Mouse (Mus musculus): ENCODE measurements around the gene 1700034J05Rik.

1700034J05Rik gene

GRCm38 (mm10) chr6:146954258-146954657 lies at the start of gene 1700034J05Rik:
Gene 1700034J05Rik, minus strand, starts transcription at chr6:146954422.
- no peak for DNase-seq

DNA sequence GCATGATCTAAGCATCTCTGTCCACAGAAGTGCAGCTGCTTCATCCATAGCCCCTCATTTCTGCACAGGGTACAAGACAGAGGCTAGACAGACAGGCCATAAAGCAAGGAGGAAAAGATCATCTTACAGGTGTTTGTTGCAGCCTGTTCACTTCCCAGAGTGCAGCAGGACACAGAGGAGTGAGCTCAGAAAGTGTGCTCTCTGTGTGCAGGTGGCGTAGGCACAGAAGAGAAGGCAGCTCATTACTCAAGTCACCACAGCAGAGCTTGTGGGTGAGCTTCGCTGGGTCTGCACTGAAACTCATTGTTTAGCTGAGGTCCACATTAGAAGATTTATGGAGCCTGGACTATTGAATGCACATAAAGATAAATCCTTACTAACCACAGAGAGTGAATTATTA lies 45.5 kb upstream of the 1700034J05Rik start:
- DNase-seq: no peak

- no peak for DNase-seq
These were observed 45.1 kb upstream of the 1700034J05Rik start for GRCm38 (mm10) chr6:146999302-146999701.

- no peak for DNase-seq
These were observed 44.5 kb upstream of the 1700034J05Rik start for GRCm38 (mm10) chr6:146998710-146999109.

DNA sequence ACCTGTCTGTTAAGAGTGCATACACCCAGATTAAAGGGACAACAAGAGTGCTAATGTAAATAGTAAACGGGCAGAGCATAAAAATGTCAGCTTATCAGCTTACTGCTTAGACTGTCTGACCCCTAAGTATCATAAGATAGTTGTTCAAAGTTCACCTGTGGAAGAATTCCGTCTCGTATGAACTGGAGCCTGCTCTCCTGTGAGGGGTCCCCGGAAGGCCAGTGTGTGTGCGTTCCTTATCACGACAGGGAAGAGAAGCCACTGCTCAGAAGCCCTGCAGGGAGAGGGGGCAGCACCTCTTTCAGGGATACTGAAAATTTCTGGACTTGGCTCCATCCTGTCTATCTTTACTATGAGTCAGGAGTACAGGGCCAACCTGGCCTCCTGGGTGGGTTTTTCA lies 42.8 kb upstream of the 1700034J05Rik start:
- DNase-seq: no peak

DNA sequence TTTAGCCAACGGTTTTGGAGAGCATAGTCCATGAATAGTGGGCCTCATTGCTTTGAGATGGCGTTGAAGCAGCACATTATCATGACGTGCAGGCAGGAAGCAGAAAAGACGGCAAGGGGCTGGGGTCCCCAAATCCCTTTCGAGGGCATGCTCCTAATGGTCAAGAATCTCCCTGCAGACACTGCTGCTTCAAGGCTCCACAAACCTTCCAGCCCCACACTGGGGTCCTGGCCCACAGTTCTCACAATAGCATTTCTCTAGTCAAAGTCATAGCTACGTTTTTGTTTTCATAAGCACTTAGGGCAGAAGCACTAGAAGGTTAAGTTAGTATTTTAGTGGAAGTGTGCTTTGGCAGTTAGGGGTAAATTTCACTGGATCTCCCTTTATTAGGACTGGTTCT lies 41.7 kb upstream of the 1700034J05Rik start:
- no peak for DNase-seq

GRCm38 (mm10) chr6:146995391-146995790 lies 41.2 kb upstream of the 1700034J05Rik start:
- DNase-seq: no peak

- peak; percentile 34 for DNase-seq
These were observed 40.0 kb upstream of the 1700034J05Rik start for GRCm38 (mm10) chr6:146994236-146994635.

GRCm38 (mm10) chr6:146984569-146984968 lies 30.3 kb upstream of the 1700034J05Rik start:
- DNase-seq: no peak

- no peak for DNase-seq
These were observed 27.1 kb upstream of the 1700034J05Rik start for GRCm38 (mm10) chr6:146981249-146981835.

- no peak for DNase-seq
These were observed 25.7 kb upstream of the 1700034J05Rik start for GRCm38 (mm10) chr6:146979953-146980352.

DNA sequence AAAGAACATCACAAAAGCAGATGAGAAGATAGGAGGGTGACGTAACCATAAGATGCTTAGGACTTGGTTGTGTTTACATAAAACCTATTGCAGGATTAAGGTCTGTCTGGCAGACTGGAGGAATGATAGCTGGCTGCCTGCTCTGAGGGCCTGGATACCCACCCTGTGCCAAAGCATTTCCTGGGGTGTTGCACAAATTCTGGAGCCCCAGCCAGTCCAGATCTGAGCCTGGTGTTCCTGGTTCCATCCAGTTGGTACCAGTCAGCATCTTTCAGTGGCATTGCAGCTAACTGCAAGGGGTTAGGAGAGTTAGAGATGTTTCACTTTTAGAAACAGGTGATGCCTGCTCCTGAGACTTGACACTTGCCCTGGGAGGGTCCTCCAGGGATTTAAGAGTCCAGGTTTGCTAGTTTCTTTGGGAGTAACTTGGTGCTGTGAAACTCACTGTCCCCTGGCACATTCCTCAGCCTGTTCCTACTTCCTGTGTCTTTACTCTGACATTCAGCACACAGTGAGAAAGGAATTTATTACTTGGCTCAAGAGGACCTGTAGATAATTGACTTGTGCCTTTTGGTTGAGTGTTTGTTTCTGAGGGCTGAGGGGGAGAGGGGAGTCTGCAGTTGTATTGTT lies 25.0 kb upstream of the 1700034J05Rik start:
- no peak for DNase-seq

- DNase-seq: no peak
These were observed 24.5 kb upstream of the 1700034J05Rik start for GRCm38 (mm10) chr6:146978691-146979114.

- no peak for DNase-seq
These were observed 22.2 kb upstream of the 1700034J05Rik start for GRCm38 (mm10) chr6:146976446-146976845.

- no peak for DNase-seq
These were observed 19.6 kb upstream of the 1700034J05Rik start for GRCm38 (mm10) chr6:146973830-146974229.

- no peak for DNase-seq
These were observed 19.2 kb upstream of the 1700034J05Rik start for GRCm38 (mm10) chr6:146973406-146973805.

DNA sequence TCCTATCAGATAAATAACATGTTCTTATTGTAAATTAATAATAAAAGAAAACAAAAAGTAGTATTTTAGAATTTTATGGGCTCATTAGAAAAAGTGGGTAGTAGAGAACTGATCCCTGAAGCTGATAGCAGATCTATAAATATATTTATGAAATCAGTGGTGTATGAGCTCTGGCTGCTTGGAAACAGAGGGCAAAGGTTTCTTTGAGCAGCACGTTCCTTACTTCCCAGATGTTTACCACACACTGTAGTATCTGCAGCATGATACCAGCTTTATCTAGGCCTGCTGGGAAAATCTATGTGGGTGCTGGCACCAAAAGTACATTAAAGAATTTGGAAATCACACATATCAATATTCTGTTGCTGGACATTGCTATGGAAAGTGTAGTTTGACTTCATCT lies 18.5 kb upstream of the 1700034J05Rik start:
- DNase-seq: no peak

DNA sequence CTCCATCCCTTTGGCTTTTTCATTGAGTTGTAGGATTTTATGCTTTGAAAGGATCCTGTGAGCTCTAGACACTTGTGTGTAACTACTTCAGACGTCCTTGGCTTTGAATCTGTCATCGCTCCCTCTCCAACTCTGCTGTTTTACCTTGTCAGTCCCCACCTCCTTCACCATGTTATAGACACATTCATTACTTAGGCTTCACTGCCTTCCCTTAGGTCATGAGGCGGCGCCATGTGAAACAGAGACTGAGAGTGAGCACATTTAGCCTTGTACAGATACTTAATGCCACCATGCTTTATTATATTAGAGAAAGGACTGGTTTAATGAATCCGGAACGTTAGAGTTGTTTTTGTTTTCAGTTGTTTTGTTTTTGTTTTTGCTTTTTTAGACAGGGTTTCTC lies 17.8 kb upstream of the 1700034J05Rik start:
- no peak for DNase-seq

DNA sequence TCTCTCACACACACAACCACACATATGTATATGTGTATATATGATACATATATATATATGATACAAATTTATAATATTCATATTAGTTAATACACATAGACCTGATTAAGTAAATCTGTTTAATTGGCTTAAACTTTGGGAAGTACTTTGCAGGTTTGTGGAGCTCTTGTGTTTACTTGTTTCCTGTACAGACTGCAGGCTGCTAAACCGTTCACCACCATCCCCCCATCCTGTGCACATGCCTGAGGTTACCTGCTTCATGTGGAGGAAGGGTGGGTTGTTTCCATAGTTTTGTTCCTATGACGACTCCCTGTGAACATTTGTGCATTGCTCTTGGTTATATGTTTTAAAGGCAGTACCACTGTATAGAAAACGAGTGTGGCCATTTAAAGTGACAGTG lies 17.1 kb upstream of the 1700034J05Rik start:
- DNase-seq: no peak

DNA sequence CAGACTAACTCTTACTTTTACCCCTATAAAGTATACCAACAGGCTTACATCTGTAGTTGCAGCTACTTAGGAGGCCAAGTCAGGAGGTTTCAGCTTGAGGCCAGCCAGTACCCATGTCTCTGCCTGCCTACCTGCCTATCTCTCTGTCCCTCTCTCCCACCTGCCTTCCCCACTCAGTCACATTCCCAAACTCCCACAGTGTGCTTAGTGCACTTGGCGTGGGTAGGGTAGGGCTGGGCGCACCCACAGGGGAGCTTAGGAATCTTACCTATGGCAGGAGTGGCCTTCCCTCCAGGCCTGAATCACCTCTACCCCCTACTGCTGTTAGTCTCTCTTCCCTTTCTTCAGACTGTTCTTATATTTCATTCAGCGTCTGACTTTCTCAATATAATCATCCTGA lies 16.6 kb upstream of the 1700034J05Rik start:
- no peak for DNase-seq

DNA sequence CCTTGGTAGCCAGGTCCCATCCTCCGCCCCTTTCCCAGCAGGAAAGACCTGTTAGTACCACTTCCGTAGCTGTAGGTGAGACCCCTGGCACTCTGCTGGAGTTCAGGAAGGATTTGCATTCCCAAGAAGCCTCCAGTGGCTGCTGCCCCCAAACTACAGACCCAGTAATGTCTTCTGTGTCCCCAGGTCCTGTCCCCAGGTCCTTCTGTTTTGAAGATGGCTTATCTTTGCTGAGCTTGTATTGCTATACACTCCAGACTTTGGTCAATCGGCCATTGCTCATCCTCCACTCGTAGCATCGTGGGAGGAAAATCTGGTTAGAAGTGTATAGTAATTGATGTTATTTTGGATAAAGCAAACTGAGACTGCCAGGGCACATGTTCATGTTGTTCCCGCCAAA lies 13.6 kb upstream of the 1700034J05Rik start:
- no peak for DNase-seq

DNA sequence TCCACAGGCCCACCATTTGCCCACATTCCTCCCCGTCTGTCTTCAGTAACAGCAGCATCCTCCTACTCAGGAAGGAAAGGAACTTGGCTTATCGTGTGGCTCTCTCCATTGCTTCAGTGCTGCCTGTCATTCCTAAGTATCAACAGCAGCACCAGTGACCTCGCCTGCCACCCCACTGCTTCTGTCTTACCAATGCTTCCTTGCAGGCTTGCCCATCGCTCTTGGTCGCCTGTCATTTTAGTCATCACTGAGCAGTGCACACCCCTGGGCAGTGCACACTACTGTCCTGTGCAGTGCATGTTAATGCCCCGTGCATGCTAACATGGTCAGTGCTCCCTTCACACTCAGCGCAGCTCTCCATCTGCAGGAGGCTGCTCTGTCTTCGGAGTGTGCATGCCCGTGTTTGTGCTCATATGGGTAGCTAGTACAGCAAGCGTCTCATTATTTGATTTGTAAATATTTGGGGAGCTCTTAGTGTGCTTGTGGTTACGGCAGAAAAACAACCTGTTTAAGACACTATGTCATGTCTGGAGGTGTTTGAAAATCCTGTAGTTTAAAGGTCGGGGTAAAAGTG lies 12.3 kb upstream of the 1700034J05Rik start:
- DNase-seq: no peak

DNA sequence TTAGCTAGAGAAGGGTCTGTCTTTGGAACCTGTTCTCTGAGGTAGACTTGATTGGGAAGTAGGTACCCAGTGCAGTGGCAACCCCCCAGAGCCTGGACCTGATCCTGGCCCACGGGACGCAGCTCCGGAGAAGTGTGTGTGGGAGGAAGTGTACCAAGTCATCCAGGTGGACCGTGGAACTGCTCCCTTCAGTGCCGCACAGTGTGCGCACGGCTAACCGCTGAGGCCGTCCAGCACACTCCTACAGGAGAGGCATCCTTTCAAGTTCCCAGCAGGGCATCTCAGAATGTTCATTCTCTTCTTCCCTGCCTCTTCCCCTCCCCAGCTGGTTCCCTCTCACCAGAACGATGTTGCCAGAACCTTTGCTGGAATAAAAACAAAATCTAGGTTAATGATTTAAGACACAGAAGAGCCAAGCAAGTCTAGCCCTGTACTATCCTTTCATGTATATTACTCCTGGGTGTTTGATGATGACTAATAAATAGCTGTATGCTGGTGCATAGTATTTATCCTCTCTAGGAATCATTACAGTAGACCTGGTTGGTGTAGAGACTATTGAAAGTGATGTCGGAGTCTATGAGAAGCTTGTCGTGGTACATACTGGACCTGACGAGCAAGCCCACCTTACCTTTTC lies 11.0 kb upstream of the 1700034J05Rik start:
- DNase-seq: no peak
